Mouse (Mus musculus) E14TG2a.4 (cell line): ENCODE data around the gene Lamc1.

Experiments
- H3K27me3 ChIP-seq: 2 replicates; pipeline ENCODE4 v1.6.1; 2014; ENCODE audit warnings: low read length, control low read depth; ENCODE audit not compliant: insufficient read depth
- H3K36me3 ChIP-seq: 2 replicates; pipeline ENCODE4 v1.6.1; 2014; ENCODE audit warnings: low read length, control low read depth; ENCODE audit not compliant: insufficient read depth
- H3K4me1 ChIP-seq: replicated peaks from 2 replicates; pipeline ENCODE4 v1.6.1; 2014; ENCODE audit warnings: low read depth, low read length, control low read depth
- H3K4me3 ChIP-seq: replicated peaks from 2 replicates; pipeline ENCODE4 v1.5.1; 2014; ENCODE audit warnings: mild to moderate bottlenecking, low read length
- H3K9me3 ChIP-seq: 2 replicates; pipeline ENCODE4 v1.6.1; 2014; ENCODE audit warnings: low read length, control low read depth
- CTCF ChIP-seq: conservative IDR thresholded peaks from 2 replicates; pipeline ENCODE4 v1.5.1; 2014; ENCODE audit warnings: low read length
- NANOG ChIP-seq: IDR thresholded peaks from 2 replicates; pipeline ENCODE4 v1.6.1; 2014; ENCODE audit warnings: borderline replicate concordance, low read length, mixed read lengths
- POU5F1 ChIP-seq: IDR thresholded peaks from 2 replicates; pipeline ENCODE4 v1.6.1; 2014; ENCODE audit warnings: low read length, borderline replicate concordance

The Lamc1 gene

GRCm38 (mm10) chr1:153268306-153268705 is 64.3 kb downstream of the Lamc1 start:
- Histone ChIP-seq H3K4me1 (peaks cover 71% of the 10 kb centered on the region), H3K9me3 (no peaks in the 10 kb centered on the region), H3K27me3 (no peaks in the 10 kb centered on the region), H3K4me3 (no peak overlapping the region), H3K36me3 (peaks cover 7% of the 10 kb centered on the region; the same call in 1 of the 2 replicates)
- no peak for TF ChIP-seq CTCF

GRCm38 (mm10) chr1:153267730-153268129 is 64.9 kb downstream of the Lamc1 start:
- peaks cover 68% of the 10 kb centered on the region for H3K4me1 ChIP-seq

GRCm38 (mm10) chr1:153266891-153267290 is 65.7 kb downstream of the Lamc1 start:
- Histone ChIP-seq H3K27me3 (no peaks in the 10 kb centered on the region), H3K36me3 (peaks cover 15% of the 10 kb centered on the region), H3K4me3 (no peak overlapping the region), H3K9me3 (no peaks in the 10 kb centered on the region), H3K4me1 (peaks cover 67% of the 10 kb centered on the region)
- TF ChIP-seq POU5F1 (no peak), NANOG (no peak), CTCF (no peak)

More at GRCm38 (mm10) chr1:153267730-153268129, 64.9 kb downstream of the Lamc1 start:
- Histone ChIP-seq H3K27me3 (no peaks in the 10 kb centered on the region), H3K36me3 (peaks cover 7% of the 10 kb centered on the region), H3K4me3 (no peak overlapping the region), H3K9me3 (no peaks in the 10 kb centered on the region)
- TF ChIP-seq POU5F1 (no peak), NANOG (no peak), CTCF (no peak)

- TF ChIP-seq NANOG: no peak
- no peak for TF ChIP-seq POU5F1
- TF ChIP-seq CTCF: no peak
- peaks cover 54% of the 10 kb centered on the region for H3K4me1 ChIP-seq
Observed at GRCm38 (mm10) chr1:153265579-153265978, 67.0 kb downstream of the Lamc1 start.

GRCm38 (mm10) chr1:153265066-153265465 is 67.5 kb downstream of the Lamc1 start:
- Histone ChIP-seq H3K9me3 (no peaks in the 10 kb centered on the region), H3K4me1 (peaks cover 53% of the 10 kb centered on the region), H3K36me3 (peaks cover 31% of the 10 kb centered on the region), H3K4me3 (no peak overlapping the region), H3K27me3 (no peaks in the 10 kb centered on the region)
- TF ChIP-seq POU5F1 (no peak), NANOG (no peak), CTCF (no peak)

More at GRCm38 (mm10) chr1:153265579-153265978, 67.0 kb downstream of the Lamc1 start:
- H3K27me3 ChIP-seq: no peaks in the 10 kb centered on the region
- no peaks in the 10 kb centered on the region for H3K9me3 ChIP-seq
- no peak overlapping the region for H3K4me3 ChIP-seq
- peaks cover 26% of the 10 kb centered on the region for H3K36me3 ChIP-seq

- H3K36me3 ChIP-seq: peaks cover 73% of the 10 kb centered on the region
- H3K4me3 ChIP-seq: no peak overlapping the region
- TF ChIP-seq CTCF (no peak), NANOG (no peak), POU5F1 (no peak)
- no peaks in the 10 kb centered on the region for H3K9me3 ChIP-seq
- H3K27me3 ChIP-seq: no peaks in the 10 kb centered on the region
- H3K4me1 ChIP-seq: peaks cover 22% of the 10 kb centered on the region
Observed at GRCm38 (mm10) chr1:153259752-153260300, 72.8 kb downstream of the Lamc1 start.

GRCm38 (mm10) chr1:153252540-153253210 is 79.9 kb downstream of the Lamc1 start:
- H3K4me3 ChIP-seq: no peak overlapping the region
- peaks cover 94% of the 10 kb centered on the region for H3K36me3 ChIP-seq
- no peak for TF ChIP-seq CTCF
- TF ChIP-seq POU5F1: no peak
- TF ChIP-seq NANOG: no peak
- H3K4me1 ChIP-seq: no peaks in the 10 kb centered on the region
- no peaks in the 10 kb centered on the region for H3K9me3 ChIP-seq
- no peaks in the 10 kb centered on the region for H3K27me3 ChIP-seq

GRCm38 (mm10) chr1:153251590-153252206 is 80.9 kb downstream of the Lamc1 start:
- peaks cover 94% of the 10 kb centered on the region for H3K36me3 ChIP-seq
- no peaks in the 10 kb centered on the region for H3K27me3 ChIP-seq
- no peak overlapping the region for H3K4me3 ChIP-seq
- no peaks in the 10 kb centered on the region for H3K4me1 ChIP-seq
- no peaks in the 10 kb centered on the region for H3K9me3 ChIP-seq
- no peak for TF ChIP-seq POU5F1
- no peak for TF ChIP-seq NANOG
- TF ChIP-seq CTCF: no peak
